11 mouse cellular contexts compared by ENCODE assay signal in the genomic region with DNA sequence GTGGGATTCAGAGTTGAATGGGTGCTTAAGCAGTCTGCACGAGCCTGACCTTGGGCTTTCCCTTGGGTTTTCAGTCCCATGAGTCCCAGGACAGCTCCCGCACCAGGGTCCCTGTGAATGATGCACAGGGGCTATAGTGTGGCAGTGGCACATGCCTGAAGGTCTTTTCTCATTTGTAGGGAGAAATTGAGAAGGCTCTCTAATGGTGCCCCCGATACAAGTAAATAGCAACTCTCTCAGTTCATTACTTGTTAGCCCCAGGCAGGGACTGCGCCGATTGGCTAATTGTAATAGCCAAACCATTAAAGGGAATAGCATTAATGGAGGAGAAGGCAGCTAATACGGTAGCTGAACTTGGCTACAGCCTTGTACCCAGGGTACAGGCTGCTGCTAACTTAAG.
DNase-seq lines count a peak whose midpoint lies in the region; ATAC-seq and TF ChIP-seq lines count a peak whose summit lies in the region.
"Had no signal": no experiment of that assay in that cellular context is flagged by ENCODE, and none has a peak within 500 bp of the region (broad histone marks: within the 10 kb centered on the region; RNA-seq: fewer than 3 reads in every experiment).

No protein-coding gene starts in this region.

- peak overlapping the region; percentile 58; the same call in 1 of the 2 replicates for H3K27ac ChIP-seq in forebrain, embryonic 10.5 days
- H3K27ac ChIP-seq in forebrain, postnatal 0 days (ENCODE audit: low read depth, low read length): no peak overlapping the region
- H3K27ac ChIP-seq in hindbrain, embryonic 14.5 days: no peak overlapping the region

- peaks cover 44% of the 10 kb centered on the region for H3K36me3 ChIP-seq in forebrain, embryonic 10.5 days (replicated peaks)
- H3K36me3 ChIP-seq in forebrain, postnatal 0 days (ENCODE audit: insufficient read depth): no peaks in the 10 kb centered on the region
- no peaks in the 10 kb centered on the region for H3K36me3 ChIP-seq in hindbrain, embryonic 14.5 days (replicated peaks; ENCODE audit: control insufficient read depth, insufficient read depth)

- 85% methylated on average over 6 of the region's 6 CpGs for WGBS in forebrain, embryonic 10.5 days
- 43% methylated on average over 6 of the region's 6 CpGs for WGBS in forebrain, postnatal 0 days
- WGBS in hindbrain, embryonic 14.5 days: 55% methylated on average over 6 of the region's 6 CpGs

- peaks cover 17% of the 10 kb centered on the region for H3K4me1 ChIP-seq in forebrain, embryonic 10.5 days
- H3K4me1 ChIP-seq in forebrain, postnatal 0 days (ENCODE audit: insufficient read depth): no peaks in the 10 kb centered on the region
- H3K4me1 ChIP-seq in hindbrain, embryonic 14.5 days (replicated peaks; ENCODE audit: control insufficient read depth, insufficient read depth, low read length): 0 out of 2 replicates have a peak, but pooled peaks cover 5% of the 10 kb centered on the region

- DNase-seq in forebrain, embryonic 10.5 days (ENCODE audit: extremely low spot score, low spot score): no peak
- no peak for DNase-seq in forebrain, postnatal 0 days
- DNase-seq in ZHBTc4 (ENCODE audit: low read depth, low spot score): peak; percentile 22
- no peak for DNase-seq in hindbrain, embryonic 14.5 days (ENCODE audit: low spot score)
- DNase-seq in kidney, postnatal 36 days: peak; percentile 43 to 49
- no peak for DNase-seq in spleen, postnatal 10 days (ENCODE audit: low spot score in 2 of 2)
- DNase-seq in spleen, postnatal 4 days (ENCODE audit: low spot score in 2 of 2): no peak
- no peak for DNase-seq in frontal cortex, postnatal 10 days (ENCODE audit: low spot score in 2 of 2)
- DNase-seq: cerebellum, postnatal 14 days; liver had no signal

- H3K4me2 ChIP-seq in forebrain, postnatal 0 days (ENCODE audit: low read depth): no peak overlapping the region
- no peak overlapping the region for H3K4me2 ChIP-seq in hindbrain, embryonic 14.5 days (replicated peaks)

- H3K4me3 ChIP-seq in forebrain, embryonic 10.5 days: no peak overlapping the region
- H3K4me3 ChIP-seq in forebrain, postnatal 0 days (ENCODE audit: low read depth, low read length): no peak overlapping the region
- H3K4me3 ChIP-seq in hindbrain, embryonic 14.5 days (replicated peaks; ENCODE audit: low read length): no peak overlapping the region

- ATAC-seq in forebrain, postnatal 0 days: no peak
- peak; percentile 77 for ATAC-seq in hindbrain, embryonic 14.5 days (ENCODE audit: low FRiP score)
- ATAC-seq: lung, postnatal 0 days had no signal

- peaks cover 4% of the 10 kb centered on the region; the same call in 1 of the 2 replicates for H3K9me3 ChIP-seq in forebrain, embryonic 10.5 days
- H3K9me3 ChIP-seq in forebrain, postnatal 0 days (ENCODE audit: low read length): no peaks in the 10 kb centered on the region
- H3K9me3 ChIP-seq in hindbrain, embryonic 14.5 days (ENCODE audit: control insufficient read depth, low read length): no peaks in the 10 kb centered on the region

- no peak overlapping the region for H3K9ac ChIP-seq in forebrain, postnatal 0 days
- no peak overlapping the region for H3K9ac ChIP-seq in hindbrain, embryonic 14.5 days

- no peaks in the 10 kb centered on the region for H3K27me3 ChIP-seq in forebrain, embryonic 10.5 days (ENCODE audit: poor library complexity, severe bottlenecking)
- no peaks in the 10 kb centered on the region for H3K27me3 ChIP-seq in forebrain, postnatal 0 days (ENCODE audit: insufficient read depth, low read length)
- H3K27me3 ChIP-seq in hindbrain, embryonic 14.5 days (ENCODE audit: control insufficient read depth, insufficient read depth, low read length): no peaks in the 10 kb centered on the region

- TF ChIP-seq CTCF in forebrain, postnatal 0 days (IDR thresholded peaks at IDR 0.05; ENCODE audit: low read depth): no peak

Comparison
In these comparisons a context has a peak if more than half of its experiments do, and no peak if none do; other contexts are left out.
1. DNase-seq: peak in ZHBTc4 (single experiment) and kidney, postnatal 36 days (2 of 2); none in forebrain, embryonic 10.5 days (single experiment), forebrain, postnatal 0 days (single experiment), hindbrain, embryonic 14.5 days (single experiment), spleen, postnatal 10 days (0 of 2), spleen, postnatal 4 days (0 of 2) and frontal cortex, postnatal 10 days (0 of 2).